Mouse (Mus musculus) G1E (cell line): ENCODE data around the gene Rpl32.

Experiments used
- CTCF ChIP-seq: IDR thresholded peaks from 2 replicates; pipeline ENCODE4 v1.5.1; 2012; ENCODE audit warnings: low read depth, low read length, inconsistent platforms, mixed read lengths
- GATA1 ChIP-seq: IDR thresholded peaks from 2 replicates; pipeline ENCODE4 v1.6.1; 2012; ENCODE audit warnings: borderline replicate concordance, low read length, inconsistent platforms, mixed read lengths

GRCm38 (mm10) chr6:115775838-115776237 is 32.7 kb downstream of the Rpl32 start:
- TF ChIP-seq CTCF: no peak
- no peak for TF ChIP-seq GATA1
